Mouse (Mus musculus): Measurements from ENCODE around the gene Rnase4. TPM values are rescaled to one million over a fixed set of nuclear protein-coding genes. Genes with fewer than 3 reads are reported as not detected.

Rnase4 gene
- polyA plus RNA-seq, 2 experiments from 2014 or later = 11.7 to 15.5 TPM

DNA sequence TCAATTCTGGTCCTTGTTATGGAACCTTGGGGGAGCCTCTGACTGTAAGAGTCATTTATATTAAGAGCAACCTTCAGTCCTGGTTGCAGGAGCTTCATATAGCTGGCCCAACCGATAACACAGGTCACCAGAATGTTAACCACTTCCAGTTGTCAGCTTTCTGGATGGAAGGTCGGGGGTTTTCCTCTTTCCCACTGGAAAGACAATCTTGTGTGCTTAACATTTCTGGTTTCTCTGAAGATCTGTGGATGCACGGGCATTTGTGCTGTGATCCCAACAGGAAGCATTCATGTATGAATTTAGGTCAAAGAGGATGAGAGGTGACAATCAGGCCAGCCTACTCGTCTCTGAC lies 38.7 kb downstream of the Rnase4 start:
- no peak for ATAC-seq

DNA sequence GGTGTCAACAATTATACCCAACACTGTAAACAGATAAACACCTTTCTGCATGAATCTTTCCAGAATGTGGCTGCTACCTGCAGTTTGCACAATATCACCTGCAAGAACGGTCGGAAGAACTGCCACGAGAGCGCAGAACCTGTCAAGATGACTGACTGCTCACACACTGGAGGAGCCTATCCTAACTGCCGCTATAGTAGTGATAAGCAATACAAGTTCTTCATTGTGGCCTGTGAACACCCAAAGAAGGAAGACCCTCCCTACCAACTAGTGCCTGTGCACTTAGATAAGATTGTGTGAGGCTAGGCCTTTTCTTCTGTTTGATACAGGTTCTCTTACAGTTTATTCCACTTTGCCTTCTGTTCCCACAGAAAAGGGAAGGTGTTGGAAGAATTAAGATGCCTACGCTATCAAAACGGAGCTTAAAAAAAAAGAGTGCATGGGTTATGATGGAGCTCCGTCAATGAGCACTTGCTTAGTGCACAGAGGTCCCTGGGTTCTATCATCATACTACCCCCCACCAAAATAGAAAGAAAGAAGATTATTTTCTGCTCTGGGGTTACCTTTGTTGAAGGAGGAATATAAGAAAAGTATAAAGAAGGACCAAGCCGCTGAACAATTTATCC lies 39.6 kb downstream of the Rnase4 start:
- no peak for ATAC-seq

DNA sequence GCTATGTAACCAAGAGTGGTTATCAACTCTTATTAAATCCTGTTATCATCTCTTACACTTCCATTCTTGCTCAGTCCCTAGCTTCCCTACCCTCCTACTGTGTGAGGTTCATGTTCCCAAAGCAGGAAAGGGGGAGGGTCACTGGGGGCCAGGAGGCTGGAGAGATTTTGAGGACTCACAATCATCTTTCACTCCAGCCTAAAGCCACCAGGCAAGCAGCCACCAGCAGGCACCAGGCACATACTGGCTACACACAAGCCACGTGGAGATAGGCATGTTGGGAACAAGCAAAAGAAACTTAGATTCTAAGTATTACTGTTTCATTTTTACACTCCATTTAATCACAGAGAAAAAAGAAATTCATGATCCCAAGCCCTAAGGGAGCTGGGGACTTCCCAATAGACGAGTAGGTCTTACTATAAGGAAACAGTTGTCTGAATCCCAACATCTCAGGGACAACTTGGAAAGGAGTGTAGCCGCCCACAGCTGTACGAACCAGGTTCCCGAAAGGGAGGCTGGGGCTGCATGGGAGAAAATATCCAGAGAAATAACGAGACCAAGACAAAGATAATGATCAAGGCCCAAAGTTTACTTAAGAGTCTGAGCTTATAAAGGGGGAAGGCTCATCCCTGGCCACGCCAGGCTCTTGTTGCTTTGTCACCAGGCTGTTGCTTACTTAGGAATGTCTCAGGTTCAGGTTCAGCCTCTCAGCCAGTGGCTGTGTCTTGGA lies 40.4 kb downstream of the Rnase4 start:
- no peak for ATAC-seq

DNA sequence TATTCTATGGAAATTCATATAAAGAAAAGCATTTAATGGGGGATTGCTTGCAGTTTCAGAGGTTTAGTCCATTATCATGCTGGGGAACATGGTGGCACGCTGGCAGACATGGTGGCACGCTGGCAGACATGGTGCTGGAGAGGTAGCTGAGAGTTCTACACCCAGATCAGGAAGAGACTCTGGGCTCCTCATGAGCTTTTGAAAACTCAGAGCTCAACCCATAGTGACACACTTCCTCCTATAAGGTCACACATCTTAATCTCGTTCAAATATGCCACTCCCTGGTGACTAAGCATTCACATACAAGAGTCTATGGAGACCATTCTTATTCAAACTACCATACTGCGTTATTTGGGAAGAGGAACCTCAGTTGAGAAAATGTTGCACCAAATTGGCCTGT lies 41.5 kb downstream of the Rnase4 start:
- no peak for ATAC-seq

DNA sequence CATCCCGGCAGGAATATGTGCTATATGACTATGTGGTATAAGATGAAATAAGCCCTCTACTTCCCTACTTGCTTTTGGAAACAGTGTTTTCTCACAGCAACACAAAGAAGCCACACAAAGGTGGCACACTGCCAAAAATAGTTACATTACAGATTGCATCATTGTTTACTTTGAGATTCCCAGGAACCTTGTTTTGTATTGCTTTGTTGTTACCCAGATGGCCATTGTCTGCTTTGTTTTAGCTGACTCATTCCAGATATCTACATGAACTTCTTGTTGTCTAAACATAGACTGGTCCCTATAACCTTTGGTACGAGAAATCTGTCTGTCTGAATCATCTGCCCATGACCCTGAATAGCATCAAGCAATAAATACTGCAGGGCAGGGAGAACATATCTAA lies 49.5 kb downstream of the Rnase4 start:
- no peak for ATAC-seq

DNA sequence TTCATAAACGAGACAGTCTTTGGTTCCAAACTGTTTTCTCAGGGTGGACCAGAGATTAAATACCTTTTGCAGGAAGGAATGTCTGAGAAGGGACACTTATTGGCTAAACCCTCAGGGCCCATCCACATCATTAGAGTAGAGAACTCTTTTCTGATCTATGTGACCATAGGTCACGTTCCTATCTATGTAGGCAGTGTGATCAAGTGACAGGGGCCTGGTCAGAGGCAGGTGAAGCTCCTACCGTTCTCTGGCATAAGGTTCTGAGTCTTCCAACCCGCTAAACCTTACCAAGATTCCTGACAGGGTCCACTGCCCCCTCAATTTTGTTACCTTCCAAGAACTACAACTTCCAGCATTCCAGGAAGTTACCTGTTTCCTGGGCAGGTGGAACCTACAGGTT lies 51.2 kb downstream of the Rnase4 start:
- ATAC-seq = no peak

DNA sequence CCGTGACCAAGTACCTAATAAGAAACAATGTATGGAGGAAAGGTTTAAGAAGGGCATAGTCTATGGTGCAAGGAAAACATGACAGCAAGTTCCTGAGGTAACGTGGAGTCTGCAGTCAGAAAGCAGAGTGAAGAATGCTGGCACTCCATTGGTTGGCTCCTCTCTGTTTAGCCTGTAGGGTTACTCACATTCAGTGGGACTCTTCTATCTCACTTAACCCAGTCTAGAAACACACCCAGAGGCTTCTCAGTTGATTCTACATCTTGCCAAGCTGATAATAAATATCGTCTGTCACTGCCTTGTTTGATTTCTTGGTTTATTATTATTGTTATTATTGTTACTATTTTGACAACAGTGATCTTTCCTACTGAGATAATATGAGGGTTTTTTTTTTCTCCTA lies 51.7 kb downstream of the Rnase4 start:
- no peak for ATAC-seq

DNA sequence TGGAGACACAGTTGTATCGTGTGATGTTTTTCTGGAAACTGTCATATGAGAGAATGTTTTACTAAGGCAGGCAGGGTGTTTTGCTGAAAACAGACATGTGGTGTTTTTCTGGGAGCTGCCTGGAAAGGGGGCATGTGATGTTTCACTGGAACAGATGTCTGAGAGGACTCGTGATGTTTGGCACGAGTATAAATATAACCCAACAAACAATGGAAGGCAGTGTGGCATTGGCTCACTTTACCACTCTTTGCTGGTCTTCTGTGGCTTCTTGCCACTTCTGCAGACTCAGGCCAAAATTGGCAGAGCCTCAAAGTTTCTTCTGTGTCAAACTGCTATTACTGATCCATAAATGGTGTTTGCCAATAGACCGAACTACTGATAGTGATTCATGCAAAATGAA lies 52.4 kb downstream of the Rnase4 start:
- no peak for ATAC-seq

DNA sequence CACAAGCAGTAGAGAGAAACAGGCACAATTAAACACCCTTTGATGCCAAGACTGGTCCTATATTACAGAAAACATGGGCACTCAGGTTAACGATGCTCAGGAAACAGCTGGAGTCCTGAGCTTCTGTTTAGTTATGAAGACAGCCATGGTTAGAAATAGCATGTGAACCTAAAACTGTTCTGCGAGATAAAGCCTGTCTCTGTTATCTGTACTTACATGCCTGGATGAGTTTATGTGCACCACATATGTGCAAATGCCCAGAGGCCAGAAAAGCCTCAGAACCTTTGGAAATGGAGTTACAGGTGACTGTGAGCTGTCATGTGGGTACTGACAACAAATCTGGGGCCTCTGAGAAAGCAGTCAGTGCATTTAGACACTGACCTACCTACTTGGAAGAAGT lies 53.1 kb downstream of the Rnase4 start:
- no peak for ATAC-seq

DNA sequence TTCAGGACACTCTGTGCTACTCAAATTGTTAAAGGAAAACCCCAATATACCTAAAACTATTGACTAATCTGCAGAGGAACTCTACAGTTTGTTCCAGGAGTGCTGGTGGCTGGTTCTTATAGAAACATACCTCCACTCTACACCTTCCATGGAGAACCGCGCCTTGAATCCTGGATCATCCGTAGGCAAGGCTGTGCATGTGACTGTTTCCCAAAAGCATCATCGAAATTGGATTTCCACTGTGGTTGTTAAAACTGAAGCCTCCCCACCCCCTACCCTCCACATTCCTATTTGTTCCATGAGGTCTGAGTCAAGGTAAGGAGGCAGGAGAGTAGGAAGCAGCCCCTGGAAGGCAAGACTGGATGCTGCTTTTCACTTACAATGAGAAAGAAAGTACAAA lies 53.6 kb downstream of the Rnase4 start:
- ATAC-seq = no peak

DNA sequence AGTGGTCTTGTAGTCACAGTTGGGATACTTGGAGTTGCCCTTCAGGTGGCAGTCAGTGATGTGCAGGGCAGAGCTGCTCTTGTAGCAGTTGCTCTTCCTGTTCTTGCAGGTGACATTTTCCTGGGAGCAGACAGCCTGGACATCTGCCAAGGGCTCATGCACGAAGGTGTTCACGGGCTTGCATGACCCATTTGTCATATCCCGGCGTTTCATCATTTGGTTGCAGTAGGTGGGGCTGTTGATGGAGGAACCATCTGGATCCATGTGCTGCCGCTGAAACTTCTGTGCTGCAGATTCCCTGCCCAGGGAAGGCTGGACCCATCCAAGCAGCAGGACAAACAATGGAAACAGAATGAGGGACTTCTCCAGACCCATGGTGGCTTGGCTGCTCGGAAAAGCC lies 54.6 kb downstream of the Rnase4 start:
- ATAC-seq = no peak

DNA sequence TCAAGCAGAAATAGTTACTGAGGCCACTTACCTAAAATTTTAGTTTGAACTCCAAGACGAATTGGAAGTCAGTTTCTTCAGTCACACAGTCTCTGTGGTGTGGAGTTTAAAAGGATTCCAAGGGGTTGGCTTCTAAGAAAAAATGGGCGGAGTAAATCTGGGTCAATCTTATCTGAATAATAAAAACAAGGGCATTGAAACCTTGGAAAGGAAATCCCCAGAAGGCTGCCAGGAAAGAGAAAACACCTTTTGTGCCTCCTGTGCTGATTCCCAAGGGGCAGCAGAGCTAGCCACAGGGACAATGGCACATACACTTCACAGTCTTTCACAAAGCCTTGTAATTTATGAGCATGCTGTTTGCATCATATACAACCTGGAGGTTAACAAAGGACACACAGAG lies 55.8 kb downstream of the Rnase4 start, which contains the start of gene Rnase1:
TSS of gene Rnase1 (minus strand) at position 101 of the 400 bp plus-strand sequence.
- ATAC-seq = no peak

DNA sequence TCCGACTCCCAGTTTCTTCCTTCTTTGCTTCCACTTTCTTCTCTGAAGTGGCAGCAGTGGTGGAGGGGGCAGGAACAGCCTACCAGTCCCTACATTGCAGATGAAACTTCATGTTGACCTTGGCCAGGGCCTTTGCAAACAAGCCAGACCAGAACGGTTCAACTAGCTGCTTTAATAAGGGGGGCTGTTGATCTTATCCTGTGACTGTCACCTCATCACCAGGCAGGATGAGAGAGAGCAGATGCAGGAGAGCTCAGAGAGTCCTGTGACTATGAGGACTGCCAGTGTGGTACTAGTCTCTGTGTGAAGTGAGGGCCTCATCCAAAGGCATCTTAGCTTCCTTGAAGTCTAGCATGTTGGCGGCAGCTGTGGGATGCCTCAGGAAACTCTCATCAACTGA lies 57.1 kb downstream of the Rnase4 start:
- ATAC-seq = no peak

DNA sequence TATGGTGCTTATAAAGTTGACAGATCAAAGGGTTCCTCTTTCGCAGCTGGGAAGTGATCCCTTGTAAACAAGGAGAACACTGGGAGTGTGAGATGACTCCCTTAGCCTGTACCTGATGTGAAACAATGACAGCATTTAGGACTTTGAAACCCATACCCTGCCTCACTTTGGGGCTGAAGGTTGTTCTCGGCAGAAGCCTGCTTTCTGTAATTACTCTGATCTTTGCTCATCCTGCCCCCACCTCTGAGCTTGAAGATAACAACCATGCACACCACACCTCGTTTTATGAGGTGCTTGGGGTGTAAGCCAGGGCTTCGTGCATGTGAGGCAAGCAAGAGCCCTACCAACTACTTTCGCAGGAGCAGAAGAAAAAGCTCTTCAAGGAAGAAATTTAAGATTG lies 58.3 kb downstream of the Rnase4 start:
- ATAC-seq = no peak

DNA sequence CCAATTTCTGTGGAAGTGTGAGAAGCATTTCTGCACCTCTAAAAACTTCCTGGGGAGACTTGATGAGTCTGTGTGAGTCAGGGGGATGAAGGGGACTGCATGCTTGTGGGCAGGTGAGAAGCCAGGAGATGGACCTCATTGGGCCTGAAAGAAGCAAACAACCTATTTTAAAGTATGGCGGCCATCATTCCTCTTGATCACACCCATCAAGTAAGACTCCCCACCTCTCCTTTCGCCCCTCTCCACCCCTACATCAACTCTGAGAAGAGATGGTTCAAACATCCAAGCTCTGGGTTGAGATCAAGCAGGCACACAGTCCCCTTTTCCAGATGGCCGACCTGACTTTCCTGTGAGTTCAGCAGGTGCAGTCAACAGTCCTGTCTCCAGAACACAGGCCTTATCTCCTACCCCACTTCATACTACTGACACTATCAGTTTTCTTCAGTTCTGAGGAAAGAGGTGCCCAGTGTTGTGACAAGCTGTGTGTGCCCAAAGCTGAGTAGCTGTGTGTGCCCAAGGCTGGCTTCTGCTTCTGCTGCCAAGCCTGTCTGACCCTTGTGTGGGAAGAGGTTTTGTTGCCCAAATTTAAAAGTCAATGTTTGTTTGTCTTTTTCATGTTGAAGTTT lies 59.4 kb downstream of the Rnase4 start:
- ATAC-seq = no peak

DNA sequence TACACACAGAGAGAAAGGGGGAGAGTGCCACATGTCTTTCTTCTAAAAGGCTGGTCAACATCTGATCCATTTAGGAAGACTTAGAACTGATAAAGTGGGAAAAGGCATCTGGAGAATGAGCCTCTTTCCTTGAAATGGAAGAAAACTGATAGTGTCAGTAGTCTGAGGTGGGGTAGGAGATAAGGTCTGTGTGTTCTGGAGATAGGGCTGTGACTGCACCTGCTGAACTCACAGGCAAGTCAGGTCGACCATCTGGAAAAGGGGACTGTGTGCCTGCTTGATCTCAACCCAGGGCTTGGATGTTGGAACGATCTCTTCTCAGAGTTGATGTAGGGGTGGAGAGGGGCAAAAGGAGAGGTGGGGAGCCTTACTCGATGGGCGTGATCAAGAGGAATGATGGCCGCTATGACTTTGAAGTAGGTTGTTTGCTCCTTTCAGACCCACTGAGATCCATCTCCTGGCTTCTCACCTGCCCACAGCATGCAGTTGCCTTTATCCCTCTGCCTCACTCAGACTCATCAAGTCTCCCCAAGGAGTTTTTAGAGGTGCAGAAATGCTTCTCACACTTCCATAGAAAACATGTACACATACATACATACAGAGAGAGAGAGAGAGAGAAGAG lies 61.5 kb downstream of the Rnase4 start:
- no peak for ATAC-seq

Other genes starting within 250 kb of the Rnase4 start
- gene Tep1, start 220.5 kb upstream of the Rnase4 start, polyA plus RNA-seq (2017; shearing (Covaris generic)) = 10 to 100 TPM; 20.7 to 22.0 TPM
- gene Klhl33, start 193.6 kb upstream of the Rnase4 start, polyA plus RNA-seq (2017; shearing (Covaris generic)) = under 1 TPM in 1 of 2 experiments, not detected in 1; 0.21 TPM
- gene Osgep, start 166.2 kb upstream of the Rnase4 start, polyA plus RNA-seq (2017; shearing (Covaris generic)) = 100 to 1,000 TPM in 1 of 2 experiments, 10 to 100 TPM in 1; 73.9 to 108 TPM
- 100 to 1,000 TPM in 1 of 2 experiments, 10 to 100 TPM in 1; 72.8 to 108 TPM for gene Apex1, start 166.1 kb upstream of the Rnase4 start, polyA plus RNA-seq (2017; shearing (Covaris generic))
- gene Pip4p1, start 160.2 kb upstream of the Rnase4 start, polyA plus RNA-seq (2017; shearing (Covaris generic)) = 1 to 10 TPM; 3.6 to 4.1 TPM
- 10 to 100 TPM; 61.0 to 76.3 TPM for gene Pnp, start 160.0 kb upstream of the Rnase4 start, polyA plus RNA-seq (2017; shearing (Covaris generic))
- gene Gm49342, start 146.6 kb upstream of the Rnase4 start, polyA plus RNA-seq (2017; shearing (Covaris generic)) = 1 to 10 TPM in 1 of 2 experiments, not detected in 1; 9.9 TPM
- gene Pnp2, start 135.1 kb upstream of the Rnase4 start, polyA plus RNA-seq (2017; shearing (Covaris generic)) = under 1 TPM; 0.60 to 0.85 TPM
- not detected for gene Rnase10, start 83.3 kb upstream of the Rnase4 start, polyA plus RNA-seq (2017; shearing (Covaris generic))
- not detected for gene Rnase9, start 49.2 kb upstream of the Rnase4 start, polyA plus RNA-seq (2017; shearing (Covaris generic))
- gene Rnase11, start 40.9 kb upstream of the Rnase4 start, polyA plus RNA-seq (2017; shearing (Covaris generic)) = not detected
- gene Rnase12, start 33.4 kb upstream of the Rnase4 start, polyA plus RNA-seq (2017; shearing (Covaris generic)) = not detected
- gene Olfr750, start 16.6 kb upstream of the Rnase4 start, polyA plus RNA-seq (2017; shearing (Covaris generic)) = not detected
- 1 to 10 TPM; 3.7 to 6.6 TPM for gene Ang, start 73 bp downstream of the Rnase4 start, polyA plus RNA-seq (2017; shearing (Covaris generic))
- not detected for gene Eddm3b, start 23.3 kb downstream of the Rnase4 start, polyA plus RNA-seq (2017; shearing (Covaris generic))
- gene Rnase6, start 32.8 kb downstream of the Rnase4 start, polyA plus RNA-seq (2017; shearing (Covaris generic)) = 1 to 10 TPM; 1.9 to 6.0 TPM
- not detected for gene Rnase1, start 55.7 kb downstream of the Rnase4 start, polyA plus RNA-seq (2017; shearing (Covaris generic))
- gene Rnase2b, start 71.2 kb downstream of the Rnase4 start, polyA plus RNA-seq (2017; shearing (Covaris generic)) = not detected
- gene Ang2, start 108.1 kb downstream of the Rnase4 start, polyA plus RNA-seq (2017; shearing (Covaris generic)) = not detected
- not detected for gene Ear14, start 112.3 kb downstream of the Rnase4 start, polyA plus RNA-seq (2017; shearing (Covaris generic))
- not detected for gene Rnase2a, start 165.0 kb downstream of the Rnase4 start, polyA plus RNA-seq (2017; shearing (Covaris generic))

Data from activated CD4-positive, CD25-positive, alpha-beta regulatory T cell, adult 4 months (primary cell).